Mouse (Mus musculus): Measurements from ENCODE around the gene Gbp7. TPM values are rescaled to one million over a fixed set of nuclear protein-coding genes. Genes with fewer than 3 reads are reported as not detected.
"Not testable (repeated sequence)": the region's sequence is repeated elsewhere in the genome, so short reads cannot be mapped to it uniquely, and the experiment has no call there.

Gbp7 gene
- total and polyA plus RNA-seq, 3 experiments, result 2.8 to 13.9 (median 8.3) TPM

- no peak for DNase-seq
- Histone ChIP-seq H3K27ac (no peak overlapping the region), H3K79me2 (replicated peaks; ENCODE audit: control insufficient read depth, insufficient read depth, low read length) (peaks cover 1% of the 10 kb centered on the region; the same call in 1 of the 2 replicates), H3K9ac (ENCODE audit: low read depth, low read length) (no peak overlapping the region), H3K4me3 (no peak overlapping the region), H3K36me3 (ENCODE audit: control insufficient read depth, insufficient read depth, low read length) (peaks cover 7% of the 10 kb centered on the region; the same call in 1 of the 2 replicates), H3K27me3 (ENCODE audit: control insufficient read depth, insufficient read depth, low read length) (no peaks in the 10 kb centered on the region), H3K4me1 (ENCODE audit: control insufficient read depth, insufficient read depth, low read length) (peaks cover 3% of the 10 kb centered on the region)
- 59% methylated on average over 1 of the region's 1 CpGs for WGBS
- intact Hi-C loops (cut with DNase I), result no loop called here
- TF ChIP-seq POLR2A (IDR thresholded peaks at IDR 0.05; ENCODE audit: insufficient read depth, low read depth, low read length) (no peak), CTCF (IDR thresholded peaks at IDR 0.05) (no peak), EP300 (IDR thresholded peaks at IDR 0.05; ENCODE audit: insufficient read depth, low read depth, low read length) (no peak)
Observed at GRCm38 (mm10) chr3:142535667-142536066, 5.5 kb downstream of the Gbp7 start.

GRCm38 (mm10) chr3:142541391-142541790 is 11.2 kb downstream of the Gbp7 start:
- no peak overlapping the region for H3K27ac ChIP-seq
- H3K36me3 ChIP-seq (ENCODE audit: control insufficient read depth, insufficient read depth, low read length), result peaks cover 5% of the 10 kb centered on the region
- no peak for DNase-seq
- H3K4me3 ChIP-seq, result no peak overlapping the region
- no peak overlapping the region for H3K9ac ChIP-seq (ENCODE audit: low read depth, low read length)
- H3K4me1 ChIP-seq (ENCODE audit: control insufficient read depth, insufficient read depth, low read length), result no peaks in the 10 kb centered on the region
- WGBS, result 65% methylated on average over 6 of the region's 6 CpGs
- no peaks in the 10 kb centered on the region for H3K27me3 ChIP-seq (ENCODE audit: control insufficient read depth, insufficient read depth, low read length)
- TF ChIP-seq POLR2A (IDR thresholded peaks at IDR 0.05; ENCODE audit: insufficient read depth, low read depth, low read length), result no peak
- TF ChIP-seq CTCF (IDR thresholded peaks at IDR 0.05), result no peak
- TF ChIP-seq EP300 (IDR thresholded peaks at IDR 0.05; ENCODE audit: insufficient read depth, low read depth, low read length), result no peak
- no peaks in the 10 kb centered on the region for H3K79me2 ChIP-seq (replicated peaks; ENCODE audit: control insufficient read depth, insufficient read depth, low read length)
- intact Hi-C loops (cut with DNase I), result no loop called here

- 89% methylated on average over 12 of the region's 12 CpGs for WGBS
- H3K27me3 ChIP-seq (ENCODE audit: control insufficient read depth, insufficient read depth, low read length); intact Hi-C loops (cut with DNase I); H3K4me1 ChIP-seq (ENCODE audit: control insufficient read depth, insufficient read depth, low read length); H3K79me2 ChIP-seq (replicated peaks; ENCODE audit: control insufficient read depth, insufficient read depth, low read length); H3K36me3 ChIP-seq (ENCODE audit: control insufficient read depth, insufficient read depth, low read length); H3K4me3 ChIP-seq; H3K27ac ChIP-seq; DNase-seq; H3K9ac ChIP-seq (ENCODE audit: low read depth, low read length): not testable (repeated sequence)
Observed at GRCm38 (mm10) chr3:142542776-142543175, 12.6 kb downstream of the Gbp7 start.

GRCm38 (mm10) chr3:142546690-142547089 is 16.5 kb downstream of the Gbp7 start:
- Histone ChIP-seq H3K4me1 (ENCODE audit: control insufficient read depth, insufficient read depth, low read length) (no peaks in the 10 kb centered on the region), H3K27me3 (ENCODE audit: control insufficient read depth, insufficient read depth, low read length) (no peaks in the 10 kb centered on the region), H3K27ac (no peak overlapping the region), H3K36me3 (ENCODE audit: control insufficient read depth, insufficient read depth, low read length) (no peaks in the 10 kb centered on the region; the same call in 1 of the 2 replicates), H3K4me3 (no peak overlapping the region), H3K9ac (ENCODE audit: low read depth, low read length) (no peak overlapping the region), H3K79me2 (replicated peaks; ENCODE audit: control insufficient read depth, insufficient read depth, low read length) (no peaks in the 10 kb centered on the region)
- 65% methylated on average over 3 of the region's 3 CpGs for WGBS
- intact Hi-C loops (cut with DNase I), result no loop called here
- DNase-seq, result no peak
- no peak for TF ChIP-seq CTCF (IDR thresholded peaks at IDR 0.05)
- TF ChIP-seq POLR2A (IDR thresholded peaks at IDR 0.05; ENCODE audit: insufficient read depth, low read depth, low read length), result no peak
- no peak for TF ChIP-seq EP300 (IDR thresholded peaks at IDR 0.05; ENCODE audit: insufficient read depth, low read depth, low read length)

GRCm38 (mm10) chr3:142550052-142550676 is 20.0 kb downstream of the Gbp7 start:
- Histone ChIP-seq H3K27ac (no peak overlapping the region), H3K4me3 (no peak overlapping the region), H3K79me2 (replicated peaks; ENCODE audit: control insufficient read depth, insufficient read depth, low read length) (no peaks in the 10 kb centered on the region), H3K36me3 (ENCODE audit: control insufficient read depth, insufficient read depth, low read length) (no peaks in the 10 kb centered on the region; the same call in 1 of the 2 replicates), H3K4me1 (ENCODE audit: control insufficient read depth, insufficient read depth, low read length) (no peaks in the 10 kb centered on the region), H3K9ac (ENCODE audit: low read depth, low read length) (no peak overlapping the region), H3K27me3 (ENCODE audit: control insufficient read depth, insufficient read depth, low read length) (no peaks in the 10 kb centered on the region)
- no peak for DNase-seq
- 80% methylated on average over 3 of the region's 3 CpGs for WGBS
- TF ChIP-seq EP300 (IDR thresholded peaks at IDR 0.05; ENCODE audit: insufficient read depth, low read depth, low read length) (no peak), CTCF (IDR thresholded peaks at IDR 0.05) (no peak), POLR2A (IDR thresholded peaks at IDR 0.05; ENCODE audit: insufficient read depth, low read depth, low read length) (no peak)
- intact Hi-C loops (cut with DNase I), result no loop called here

GRCm38 (mm10) chr3:142554601-142555000 is 24.5 kb downstream of the Gbp7 start:
- 66% methylated on average over 1 of the region's 1 CpGs for whole genome bisulfite sequencing
- Histone ChIP-seq H3K4me3 (no peak overlapping the region), H3K9ac (ENCODE audit: low read depth, low read length) (no peak overlapping the region), H3K27ac (no peak overlapping the region), H3K4me1 (ENCODE audit: control insufficient read depth, insufficient read depth, low read length) (no peaks in the 10 kb centered on the region), H3K27me3 (ENCODE audit: control insufficient read depth, insufficient read depth, low read length) (no peaks in the 10 kb centered on the region), H3K36me3 (ENCODE audit: control insufficient read depth, insufficient read depth, low read length) (peaks cover 2% of the 10 kb centered on the region; the same call in 1 of the 2 replicates), H3K79me2 (replicated peaks; ENCODE audit: control insufficient read depth, insufficient read depth, low read length) (no peaks in the 10 kb centered on the region)
- no peak for TF ChIP-seq CTCF (IDR thresholded peaks at IDR 0.05)
- TF ChIP-seq EP300 (IDR thresholded peaks at IDR 0.05; ENCODE audit: insufficient read depth, low read depth, low read length), result no peak
- no peak for TF ChIP-seq POLR2A (IDR thresholded peaks at IDR 0.05; ENCODE audit: insufficient read depth, low read depth, low read length)
- intact Hi-C loops (cut with DNase I), result no loop called here
- no peak for DNase-seq

Data from heart, adult 2 months (tissue).